Mouse (Mus musculus) left cerebral cortex, postnatal 36 days (tissue): ENCODE measurements around the gene Mmp2. TPM values are rescaled to one million over a fixed set of nuclear protein-coding genes. Genes with fewer than 3 reads are reported as not detected.
A peak's percentile ranks its signal among the peaks of the same experiment; 100 is the strongest.

Experiments used
- DNase-seq, 2 experiments: peaks; one replicate each; pipeline ENCODE4 v3.0.0; 2021 to 2022; ENCODE audit warnings: low spot score in 2 of 2, mixed read lengths in 1 of 2
- intact Hi-C: fragments of 180-260 bp; cut with DNase I; formaldehyde crosslinking; loops from one replicate; pipeline ENCODE4 v1.15.1; 2025
- total RNA-seq, 2 experiments: library from RNA; stranded (reverse); gene quantifications; 2 replicates each; pipeline ENCODE4 v1.2.3; 2021

The Mmp2 gene
- total RNA-seq, 2 experiments from 2014 or later = 2.4 TPM

DNA sequence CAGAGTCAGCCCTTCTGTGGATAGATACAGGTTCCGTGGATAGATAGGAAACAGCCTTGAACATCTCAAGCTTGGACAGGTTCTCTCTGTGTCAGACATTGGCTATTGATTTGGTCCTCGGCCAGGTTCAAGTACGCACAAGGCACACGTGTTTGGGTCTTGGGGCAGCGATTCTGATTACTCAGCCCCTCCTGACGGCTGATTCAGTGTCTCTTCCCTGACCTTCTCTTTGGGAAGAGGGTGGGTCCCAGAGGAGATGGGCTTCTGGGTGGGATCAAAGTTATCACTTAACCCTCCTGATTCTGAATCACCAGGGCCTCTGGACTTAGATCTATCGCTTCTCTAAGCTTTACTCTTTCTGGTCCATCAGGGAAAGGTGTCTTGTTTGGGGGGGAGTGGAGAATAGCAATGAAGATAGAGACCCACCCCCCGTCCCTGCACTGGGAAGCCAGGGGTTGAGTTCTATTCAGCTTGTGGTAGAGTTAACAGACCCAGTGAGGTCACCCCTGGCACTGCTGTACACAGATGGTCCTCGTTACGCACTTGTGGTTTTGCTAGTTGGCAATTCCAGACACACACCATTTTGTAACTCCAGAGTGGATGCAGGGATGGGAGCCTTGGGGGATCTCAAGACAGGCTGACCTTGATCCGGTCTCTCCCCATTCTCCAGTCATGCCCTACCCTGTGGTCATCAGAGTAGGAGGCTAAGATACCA lies 7.9 kb downstream of the Mmp2 start:
- DNase-seq = no peak
- intact Hi-C loops = no loop called here

DNA sequence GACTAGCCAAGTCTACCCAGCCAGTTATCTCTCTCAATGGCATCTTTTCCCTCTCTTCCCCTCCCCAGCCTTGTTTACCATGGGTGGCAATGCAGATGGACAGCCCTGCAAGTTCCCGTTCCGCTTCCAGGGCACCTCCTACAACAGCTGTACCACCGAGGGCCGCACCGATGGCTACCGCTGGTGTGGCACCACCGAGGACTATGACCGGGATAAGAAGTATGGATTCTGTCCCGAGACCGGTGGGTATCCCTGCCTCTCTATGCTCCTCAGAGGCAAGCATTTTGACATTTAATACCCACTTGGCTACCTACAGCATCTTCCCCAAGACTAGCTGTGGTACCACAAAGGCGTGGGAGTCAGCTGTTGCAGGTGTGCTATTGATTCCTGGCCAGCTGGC lies 8.8 kb downstream of the Mmp2 start:
- intact Hi-C loops = no loop called here
- DNase-seq = no peak

DNA sequence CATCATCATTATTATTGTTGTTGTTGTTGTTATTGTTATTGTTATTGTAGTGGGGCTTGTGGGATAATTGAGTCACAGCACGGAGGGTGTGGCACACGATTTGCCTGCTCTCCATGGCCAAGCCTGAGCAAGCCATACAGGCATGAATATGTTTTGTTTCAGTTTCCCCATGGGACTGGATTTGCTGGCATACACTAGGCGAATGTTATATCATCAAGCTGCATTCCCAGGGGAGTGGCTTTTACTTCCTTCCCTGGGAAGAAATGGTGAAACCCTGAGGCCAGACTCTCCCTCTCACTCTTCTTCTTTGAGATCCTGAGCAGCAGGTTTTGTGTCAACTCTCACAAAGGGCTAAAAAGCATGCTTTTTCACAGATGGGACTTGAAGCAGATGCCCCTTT lies 11.5 kb downstream of the Mmp2 start:
- DNase-seq = no peak
- intact Hi-C loops = no loop called here

GRCm38 (mm10) chr8:92839161-92839560 lies 12.1 kb downstream of the Mmp2 start:
- intact Hi-C loops = no loop called here
- DNase-seq = no peak

- intact Hi-C loops = no loop called here
- DNase-seq = no peak
Measured at GRCm38 (mm10) chr8:92839876-92840275, 12.8 kb downstream of the Mmp2 start.

DNA sequence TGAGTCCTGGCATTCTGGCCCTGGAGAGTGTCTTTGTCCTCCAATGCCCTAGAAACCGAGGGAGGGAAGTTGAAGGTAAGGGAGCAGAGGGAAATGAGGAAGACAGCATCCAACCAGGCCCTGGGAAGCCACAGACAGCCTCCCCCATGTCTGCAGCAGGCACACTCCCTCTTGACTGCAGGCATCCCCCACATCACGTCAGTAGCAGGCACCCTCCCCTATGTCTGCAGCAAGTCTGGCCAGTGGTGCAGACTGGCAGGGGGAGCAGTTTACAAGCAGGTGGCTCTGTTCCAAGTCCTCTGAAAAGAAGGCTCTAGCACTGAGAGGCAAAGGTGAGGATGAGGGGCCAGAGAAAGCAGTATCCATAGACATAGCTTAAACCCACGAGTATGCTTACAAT lies 19.6 kb downstream of the Mmp2 start:
- peak in 1 of 2 experiments; percentile 12 for DNase-seq
- intact Hi-C loops = no loop called here

DNA sequence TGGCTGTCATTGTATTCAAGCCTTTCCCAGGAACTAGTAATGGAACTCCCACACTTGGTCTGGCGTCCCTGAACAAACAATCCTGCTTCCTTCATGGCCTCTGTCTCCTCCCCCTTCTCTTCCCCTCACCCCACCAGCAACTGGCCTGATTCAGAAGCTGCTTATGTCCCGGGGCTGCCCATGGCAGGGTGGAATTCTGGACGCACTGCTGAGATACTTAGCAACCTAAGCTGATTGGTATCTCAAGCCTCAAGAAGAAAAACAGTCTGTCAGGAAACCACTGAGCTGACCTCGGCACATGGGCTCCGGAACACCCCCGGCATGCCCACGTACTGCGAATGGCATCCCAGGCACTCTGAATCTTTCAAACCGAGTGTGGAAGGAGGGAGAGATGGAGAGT lies 20.2 kb downstream of the Mmp2 start:
- no peak for DNase-seq

GRCm38 (mm10) chr8:92849261-92849660 lies 22.2 kb downstream of the Mmp2 start:
- DNase-seq = no peak
- intact Hi-C loops = no loop called here

More for the DNA sequence above, 20.2 kb downstream of the Mmp2 start:
- intact Hi-C loops = no loop called here

GRCm38 (mm10) chr8:92850239-92850638 lies 23.1 kb downstream of the Mmp2 start:
- peak; percentile 64 to 69 for DNase-seq
- intact Hi-C loops = no loop called here

DNA sequence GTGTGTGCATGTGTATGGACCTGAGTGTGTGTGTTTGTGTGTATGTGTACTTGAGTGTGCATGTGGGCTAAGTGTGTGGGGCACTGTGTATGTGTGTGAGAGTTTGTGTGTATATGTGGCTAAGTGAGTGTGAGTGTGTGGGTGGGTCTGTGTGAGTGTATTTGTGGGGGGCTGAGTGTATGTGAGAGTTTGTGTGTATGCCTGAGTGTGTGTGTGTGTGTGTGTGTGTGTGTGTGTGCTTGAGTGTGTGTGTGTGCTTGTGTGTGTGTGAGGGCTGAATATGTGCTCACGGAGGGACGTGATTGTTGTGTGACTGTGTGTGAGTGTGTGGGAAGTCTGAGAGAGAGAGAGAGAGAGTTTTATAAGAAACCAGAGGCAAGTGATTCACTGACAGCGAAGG lies 24.3 kb downstream of the Mmp2 start:
- no peak for DNase-seq
- intact Hi-C loops = no loop called here

- intact Hi-C loops = no loop called here
- DNase-seq = no peak
Measured at GRCm38 (mm10) chr8:92853188-92853983, 26.3 kb downstream of the Mmp2 start.

DNA sequence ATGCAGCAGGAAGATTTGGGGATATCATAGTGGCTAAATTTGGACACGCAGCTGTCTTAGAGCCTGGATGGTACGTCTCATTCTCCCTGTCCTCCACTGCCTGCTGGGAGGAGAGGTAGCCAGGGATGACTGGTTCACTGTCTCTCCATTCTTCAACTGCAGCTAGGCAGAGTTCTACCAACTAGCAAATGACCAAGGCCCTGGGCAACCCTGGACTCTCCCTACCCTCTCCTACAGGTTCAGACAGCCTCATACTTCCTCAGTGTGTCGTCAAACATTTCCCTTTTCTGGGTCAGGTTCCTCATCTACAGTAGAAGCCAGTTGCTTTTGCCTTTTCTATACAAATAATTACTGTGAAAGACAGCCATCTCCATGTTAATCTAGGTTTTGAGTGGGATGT lies 27.6 kb downstream of the Mmp2 start:
- intact Hi-C loops = no loop called here
- no peak for DNase-seq

DNA sequence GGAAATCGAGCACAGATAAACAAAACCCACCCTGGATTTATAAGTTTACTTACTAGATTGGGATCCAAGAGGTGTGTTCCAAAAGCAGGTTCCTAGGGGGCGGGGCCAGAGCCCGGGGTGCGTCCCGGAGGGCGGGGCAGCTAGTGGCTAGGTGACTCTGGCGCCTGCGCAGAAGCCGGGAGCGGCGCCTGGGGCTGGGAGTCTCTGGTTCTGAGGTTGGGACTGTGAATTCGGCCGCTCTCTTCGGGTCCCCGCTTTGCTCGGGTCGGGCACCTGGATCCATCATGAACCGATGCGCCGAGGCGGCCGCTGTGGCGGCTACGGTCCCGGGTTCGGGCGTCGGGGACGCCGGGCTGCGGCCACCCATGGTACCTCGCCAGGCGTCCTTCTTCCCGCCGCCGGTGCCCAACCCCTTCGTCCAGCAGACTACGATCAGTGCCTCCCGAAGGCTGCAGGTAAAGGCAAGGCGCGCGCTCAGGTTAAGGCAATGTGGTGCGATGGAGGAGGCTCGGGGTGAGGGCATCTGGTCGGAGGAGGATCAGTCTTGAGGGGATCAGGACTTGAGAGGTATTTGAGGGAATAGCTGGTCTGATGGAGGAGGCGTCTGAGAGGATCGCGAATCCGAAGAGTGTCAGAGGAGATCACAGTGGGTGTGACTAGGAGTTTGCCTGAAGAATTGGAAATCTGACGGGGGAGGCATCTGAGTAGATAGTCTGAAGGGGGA lies 28.2 kb downstream of the Mmp2 start, which contains the start of gene Lpcat2:
TSS of gene Lpcat2 (plus strand) at position 169 of the 724 bp plus-strand sequence.
- DNase-seq = peak; percentile 75 to 83
- intact Hi-C loops = no loop called here

DNA sequence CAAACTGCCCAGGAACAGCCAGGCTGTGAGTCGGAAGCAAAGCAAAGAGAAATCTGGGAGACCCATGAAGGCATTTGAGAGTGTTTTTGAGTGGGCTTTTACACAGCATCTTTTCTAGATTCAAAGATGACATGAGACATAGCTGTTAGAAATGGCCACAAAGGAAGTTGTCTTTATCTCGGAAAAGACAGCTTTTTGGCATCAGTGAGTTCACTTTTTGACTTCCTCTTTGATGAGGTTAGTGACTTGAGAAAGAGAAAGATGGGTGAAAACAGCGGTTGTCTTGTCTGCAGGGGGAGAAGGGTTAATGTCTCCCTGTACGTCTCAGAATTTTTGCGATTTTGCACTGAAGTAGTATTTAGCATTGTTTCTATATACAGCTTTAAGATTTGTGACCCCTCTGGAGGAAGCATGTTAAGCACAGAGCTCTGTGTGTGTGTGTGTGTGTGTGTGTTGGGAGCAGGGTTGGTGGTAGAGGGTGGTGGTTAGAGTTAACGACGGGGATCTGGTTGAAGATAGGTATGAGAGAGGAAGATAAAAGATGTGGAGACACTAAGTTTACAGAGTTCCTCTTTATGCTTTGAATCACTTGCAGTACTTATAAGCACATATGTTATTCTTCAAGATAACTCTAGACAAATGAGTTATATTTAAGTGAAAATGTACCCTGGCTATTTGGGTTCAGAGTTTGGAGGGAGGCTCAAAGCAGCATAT lies 29.3 kb downstream of the Mmp2 start:
- intact Hi-C loops = no loop called here
- no peak for DNase-seq

GRCm38 (mm10) chr8:92858475-92859182 lies 31.5 kb downstream of the Mmp2 start:
- DNase-seq = no peak
- intact Hi-C loops = no loop called here

DNA sequence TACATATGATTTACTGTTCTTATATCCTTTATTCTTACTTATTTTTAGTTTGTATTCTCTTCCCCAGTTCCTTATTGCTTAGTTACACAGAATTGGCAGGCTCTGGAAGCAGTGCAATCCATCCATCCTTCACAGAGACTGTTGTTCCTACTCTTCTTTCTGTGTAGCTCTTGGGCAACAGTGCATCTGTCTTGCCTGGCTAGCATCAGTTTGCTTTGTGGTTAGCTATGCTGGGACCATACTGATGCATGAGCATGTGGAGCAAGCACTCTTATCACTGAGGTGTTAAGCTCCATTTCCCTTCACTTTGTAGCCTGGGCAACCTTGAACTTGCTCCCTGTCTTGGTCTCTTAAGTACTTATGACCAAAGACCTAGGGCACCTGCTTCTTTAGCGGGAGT lies 34.9 kb downstream of the Mmp2 start:
- DNase-seq = no peak
- intact Hi-C loops = no loop called here

- DNase-seq = no peak
- intact Hi-C loops = no loop called here
Measured at GRCm38 (mm10) chr8:92870281-92870680, 43.2 kb downstream of the Mmp2 start.

GRCm38 (mm10) chr8:92872063-92872759 lies 45.1 kb downstream of the Mmp2 start:
- intact Hi-C loops = no loop called here
- no peak for DNase-seq

DNA sequence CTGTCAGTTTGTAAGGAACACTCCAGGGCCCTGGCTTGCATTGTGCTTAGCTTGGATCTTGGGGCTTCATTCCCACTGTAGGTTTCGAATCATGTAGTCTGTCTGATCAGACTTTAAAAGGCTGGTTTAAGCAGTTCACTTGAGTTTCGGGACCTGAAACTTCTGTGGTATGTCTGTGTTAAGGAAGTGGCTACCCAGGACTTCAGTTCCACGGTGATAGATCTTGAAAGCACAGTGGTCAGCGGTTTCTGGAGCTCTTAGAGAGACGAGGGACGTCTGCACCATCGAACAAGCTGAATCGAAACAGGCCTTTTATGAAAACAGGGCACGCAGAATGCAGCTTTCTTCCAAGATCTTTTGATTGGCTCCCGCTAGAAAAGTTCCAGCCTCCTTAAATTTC lies 48.7 kb downstream of the Mmp2 start:
- intact Hi-C loops = no loop called here
- DNase-seq = no peak
